Mouse (Mus musculus): ENCODE data around the gene Nhsl2. TPM values are rescaled to one million over a fixed set of nuclear protein-coding genes. Genes with fewer than 3 reads are reported as not detected.

Nhsl2 gene
- polyA plus RNA-seq, 1 experiment from 2014 or later = 4.5 TPM

DNA sequence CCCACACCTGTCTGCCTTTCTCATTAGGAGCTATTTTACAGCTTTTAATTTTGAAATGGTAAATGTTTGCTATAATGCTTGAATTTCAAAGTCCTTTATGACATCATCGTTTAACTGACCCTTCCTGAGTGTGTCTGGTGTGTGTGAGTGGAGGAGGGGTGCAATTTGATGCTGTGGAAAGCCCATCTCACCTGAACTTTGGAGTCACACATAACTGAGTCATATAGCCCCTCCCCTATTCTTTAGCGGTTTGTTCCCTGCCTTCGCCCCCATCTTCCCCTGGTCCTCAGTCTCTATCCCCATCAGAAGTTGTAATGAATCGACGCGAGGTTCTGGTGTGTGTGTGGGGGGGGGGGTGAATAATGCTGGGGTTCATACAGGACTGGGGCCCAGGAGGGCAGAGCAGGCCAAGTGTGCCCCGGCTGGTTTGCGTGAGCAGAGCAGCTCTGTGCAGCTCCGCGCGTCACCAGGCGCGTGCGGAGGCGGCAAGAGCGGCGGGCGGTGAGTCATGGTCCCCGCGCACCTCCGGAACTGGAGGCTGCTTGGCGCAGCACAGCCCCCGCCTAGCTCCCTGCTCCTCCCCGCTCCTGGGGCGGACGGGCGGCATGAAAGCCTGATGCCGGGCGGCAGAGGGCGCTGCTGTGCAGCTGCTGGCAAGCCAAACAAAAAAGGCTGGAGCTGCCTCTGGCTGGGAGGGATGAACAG is 104.8 kb downstream of the Nhsl2 start:
- Histone ChIP-seq H3K4me2 (ENCODE audit: low read depth, low read length) (peak overlapping the region; percentile 46), H3K36me3 (ENCODE audit: control insufficient read depth, insufficient read depth, low read length) (no peaks in the 10 kb centered on the region), H3K27ac (ENCODE audit: low read depth, low read length) (no peak overlapping the region), H3K9ac (replicated peaks; ENCODE audit: low read depth, low read length) (peak overlapping the region; percentile 44; the same call in 1 of the 2 replicates), H3K27me3 (ENCODE audit: control insufficient read depth, insufficient read depth, low read length) (no peaks in the 10 kb centered on the region), H3K4me3 (ENCODE audit: low read depth, low read length) (peak overlapping the region; percentile 26), H3K9me3 (ENCODE audit: control insufficient read depth, low read length) (no peaks in the 10 kb centered on the region), H3K4me1 (ENCODE audit: control insufficient read depth, insufficient read depth, low read length) (no peaks in the 10 kb centered on the region)
- ATAC-seq (ENCODE audit: low read depth) = peak; percentile 99
- WGBS = 12% methylated on average over 29 of the region's 30 CpGs

DNA sequence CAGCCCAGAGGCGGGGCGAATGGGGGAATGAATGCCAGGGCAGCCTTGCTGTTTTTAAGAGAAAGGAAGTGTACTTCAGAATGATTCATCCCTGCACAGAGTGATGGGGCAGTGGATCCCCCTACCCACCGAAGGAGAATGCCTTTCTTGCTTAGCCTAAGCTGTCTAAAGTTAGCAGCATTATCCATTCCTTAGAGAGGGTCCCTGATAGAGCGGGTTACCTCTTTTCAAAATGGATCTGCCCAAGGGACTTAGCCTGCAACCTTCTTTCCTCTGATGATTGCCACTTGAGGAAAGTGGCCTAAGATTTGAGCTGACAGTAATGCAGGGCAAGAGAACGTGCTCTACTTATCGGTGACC is 105.3 kb downstream of the Nhsl2 start:
- H3K4me3 ChIP-seq (ENCODE audit: low read depth, low read length) = no peak overlapping the region
- 46% methylated on average over 6 of the region's 6 CpGs for WGBS
- no peaks in the 10 kb centered on the region for H3K4me1 ChIP-seq (ENCODE audit: control insufficient read depth, insufficient read depth, low read length)
- no peak overlapping the region for H3K9ac ChIP-seq (replicated peaks; ENCODE audit: low read depth, low read length)
- no peak overlapping the region for H3K4me2 ChIP-seq (ENCODE audit: low read depth, low read length)
- H3K27me3 ChIP-seq (ENCODE audit: control insufficient read depth, insufficient read depth, low read length) = no peaks in the 10 kb centered on the region
- no peaks in the 10 kb centered on the region for H3K36me3 ChIP-seq (ENCODE audit: control insufficient read depth, insufficient read depth, low read length)
- H3K27ac ChIP-seq (ENCODE audit: low read depth, low read length) = no peak overlapping the region
- no peak for ATAC-seq (ENCODE audit: low read depth)
- no peaks in the 10 kb centered on the region for H3K9me3 ChIP-seq (ENCODE audit: control insufficient read depth, low read length)

DNA sequence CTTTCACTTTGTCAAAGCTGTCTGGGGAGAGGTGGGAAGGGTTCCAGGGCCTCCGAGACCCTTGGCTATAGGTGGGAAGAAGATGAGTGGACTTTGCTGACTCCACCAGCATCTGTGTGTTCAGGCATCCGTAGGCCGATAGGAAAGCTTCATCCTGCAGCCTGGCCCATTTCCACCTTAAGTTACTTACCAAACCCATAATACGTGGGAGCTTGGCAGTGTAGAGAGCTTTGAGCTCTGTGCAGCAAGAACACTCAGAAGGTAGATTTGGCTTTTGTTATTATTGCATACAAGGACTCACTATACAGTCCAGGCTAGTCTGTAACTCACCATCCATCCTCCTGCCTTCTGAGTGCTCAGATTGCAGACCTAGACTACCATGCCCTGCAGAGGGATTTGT is 112.7 kb downstream of the Nhsl2 start:
- 94% methylated on average over 4 of the region's 4 CpGs for WGBS
- ATAC-seq (ENCODE audit: low read depth) = no peak
- Histone ChIP-seq H3K27ac (ENCODE audit: low read depth, low read length) (no peak overlapping the region), H3K27me3 (ENCODE audit: control insufficient read depth, insufficient read depth, low read length) (no peaks in the 10 kb centered on the region), H3K36me3 (ENCODE audit: control insufficient read depth, insufficient read depth, low read length) (no peaks in the 10 kb centered on the region), H3K4me3 (ENCODE audit: low read depth, low read length) (no peak overlapping the region), H3K4me2 (ENCODE audit: low read depth, low read length) (no peak overlapping the region), H3K4me1 (ENCODE audit: control insufficient read depth, insufficient read depth, low read length) (no peaks in the 10 kb centered on the region), H3K9me3 (ENCODE audit: control insufficient read depth, low read length) (no peaks in the 10 kb centered on the region), H3K9ac (replicated peaks; ENCODE audit: low read depth, low read length) (no peak overlapping the region)

DNA sequence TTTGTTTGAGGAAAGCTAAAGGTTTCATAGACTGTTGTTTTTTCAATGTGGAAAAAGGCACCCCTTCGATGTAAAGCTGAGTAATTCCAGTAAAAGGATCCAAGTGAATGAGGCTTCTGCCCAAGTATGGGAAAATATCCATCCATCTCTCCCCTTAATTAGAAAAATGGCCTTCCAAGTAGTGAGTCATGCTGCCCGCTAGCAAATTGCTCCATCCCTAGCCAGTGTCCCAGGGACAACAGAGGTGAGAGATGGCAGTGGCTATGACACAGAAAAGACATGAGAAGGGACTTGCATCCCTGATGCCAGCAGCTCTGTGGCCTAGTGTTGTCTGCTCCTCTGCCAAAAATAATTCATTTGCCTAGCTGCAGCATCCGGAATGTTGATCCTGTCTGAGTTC is 114.5 kb downstream of the Nhsl2 start:
- Histone ChIP-seq H3K9ac (replicated peaks; ENCODE audit: low read depth, low read length) (no peak overlapping the region), H3K27ac (ENCODE audit: low read depth, low read length) (no peak overlapping the region)
- no peak for ATAC-seq (ENCODE audit: low read depth)

DNA sequence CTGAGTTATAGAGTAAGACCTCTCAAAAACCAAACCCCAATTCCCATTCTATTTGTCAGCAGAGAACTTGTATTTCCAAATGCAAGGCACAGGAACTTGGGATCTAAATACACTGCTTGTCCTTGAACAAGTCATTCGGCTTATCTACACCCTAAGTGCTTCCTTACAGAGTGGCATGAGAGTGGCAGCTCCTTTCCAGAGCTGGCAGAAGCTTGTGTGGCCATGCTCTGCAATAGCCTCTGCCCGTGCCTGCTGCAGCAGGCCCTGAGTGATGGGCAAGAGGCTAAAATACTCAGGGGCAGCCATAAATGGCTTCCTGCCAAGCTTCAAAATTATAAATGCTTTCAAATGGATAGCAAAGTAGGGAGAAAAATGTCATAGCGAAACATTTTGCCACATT is 123.8 kb downstream of the Nhsl2 start:
- WGBS = 79% methylated on average over 3 of the region's 3 CpGs
- no peak overlapping the region for H3K4me3 ChIP-seq (ENCODE audit: low read depth, low read length)
- no peak overlapping the region for H3K4me2 ChIP-seq (ENCODE audit: low read depth, low read length)
- H3K27ac ChIP-seq (ENCODE audit: low read depth, low read length) = no peak overlapping the region
- H3K27me3 ChIP-seq (ENCODE audit: control insufficient read depth, insufficient read depth, low read length) = no peaks in the 10 kb centered on the region
- H3K36me3 ChIP-seq (ENCODE audit: control insufficient read depth, insufficient read depth, low read length) = no peaks in the 10 kb centered on the region
- no peak for ATAC-seq (ENCODE audit: low read depth)
- H3K9ac ChIP-seq (replicated peaks; ENCODE audit: low read depth, low read length) = no peak overlapping the region
- no peaks in the 10 kb centered on the region for H3K9me3 ChIP-seq (ENCODE audit: control insufficient read depth, low read length)
- H3K4me1 ChIP-seq (ENCODE audit: control insufficient read depth, insufficient read depth, low read length) = no peaks in the 10 kb centered on the region

More for the DNA sequence above, 114.5 kb downstream of the Nhsl2 start:
- H3K9me3 ChIP-seq (ENCODE audit: control insufficient read depth, low read length) = no peaks in the 10 kb centered on the region
- no peaks in the 10 kb centered on the region for H3K4me1 ChIP-seq (ENCODE audit: control insufficient read depth, insufficient read depth, low read length)
- 79% methylated on average over 3 of the region's 3 CpGs for WGBS
- H3K36me3 ChIP-seq (ENCODE audit: control insufficient read depth, insufficient read depth, low read length) = no peaks in the 10 kb centered on the region
- H3K27me3 ChIP-seq (ENCODE audit: control insufficient read depth, insufficient read depth, low read length) = no peaks in the 10 kb centered on the region
- H3K4me2 ChIP-seq (ENCODE audit: low read depth, low read length) = no peak overlapping the region
- no peak overlapping the region for H3K4me3 ChIP-seq (ENCODE audit: low read depth, low read length)

DNA sequence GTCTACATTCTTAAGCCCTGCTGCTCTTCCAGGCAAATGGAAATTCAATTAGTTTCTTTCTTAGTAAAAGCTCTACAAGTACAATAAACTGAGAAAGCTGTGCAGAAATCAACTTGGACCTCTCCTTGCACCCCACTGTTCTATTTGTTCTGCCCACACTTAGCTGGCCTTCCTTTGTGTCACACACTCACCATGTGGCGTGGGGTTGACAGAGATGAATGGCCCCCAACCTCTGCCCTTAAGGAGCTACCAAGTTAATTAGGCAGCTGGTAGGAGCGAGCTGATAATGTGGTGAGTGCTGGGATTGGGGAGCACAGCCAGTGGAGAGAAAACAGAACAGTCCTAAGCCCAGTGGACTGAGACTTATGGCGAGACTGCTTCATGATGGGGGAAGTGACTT is 127.7 kb downstream of the Nhsl2 start:
- Histone ChIP-seq H3K9ac (replicated peaks; ENCODE audit: low read depth, low read length) (no peak overlapping the region), H3K4me2 (ENCODE audit: low read depth, low read length) (no peak overlapping the region), H3K4me3 (ENCODE audit: low read depth, low read length) (no peak overlapping the region), H3K27me3 (ENCODE audit: control insufficient read depth, insufficient read depth, low read length) (no peaks in the 10 kb centered on the region), H3K4me1 (ENCODE audit: control insufficient read depth, insufficient read depth, low read length) (no peaks in the 10 kb centered on the region), H3K36me3 (ENCODE audit: control insufficient read depth, insufficient read depth, low read length) (no peaks in the 10 kb centered on the region), H3K9me3 (ENCODE audit: control insufficient read depth, low read length) (no peaks in the 10 kb centered on the region), H3K27ac (ENCODE audit: low read depth, low read length) (no peak overlapping the region)
- no peak for ATAC-seq (ENCODE audit: low read depth)
- 23% methylated on average over 3 of the region's 3 CpGs for WGBS

DNA sequence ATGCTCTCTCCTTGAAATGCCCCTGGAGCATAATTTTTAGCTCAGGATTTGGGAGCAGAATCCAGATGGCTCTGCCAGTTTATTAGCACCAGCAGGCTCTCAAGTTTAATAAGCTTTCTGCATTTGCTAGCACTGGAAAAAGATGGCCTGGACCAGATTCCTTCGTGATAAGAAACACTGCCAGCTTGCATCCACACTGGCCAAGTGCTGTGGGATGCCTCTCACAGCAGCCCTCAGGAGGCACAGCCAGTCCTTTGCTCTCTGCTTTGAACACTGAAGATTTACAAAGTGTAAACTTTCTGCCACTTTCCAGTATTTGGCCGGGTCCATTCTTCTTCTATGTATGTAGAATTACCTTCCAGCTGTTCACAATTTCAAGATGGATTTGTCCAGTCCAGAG is 129.7 kb downstream of the Nhsl2 start:
- ATAC-seq (ENCODE audit: low read depth) = no peak
- no peak overlapping the region for H3K4me2 ChIP-seq (ENCODE audit: low read depth, low read length)
- H3K27ac ChIP-seq (ENCODE audit: low read depth, low read length) = no peak overlapping the region

DNA sequence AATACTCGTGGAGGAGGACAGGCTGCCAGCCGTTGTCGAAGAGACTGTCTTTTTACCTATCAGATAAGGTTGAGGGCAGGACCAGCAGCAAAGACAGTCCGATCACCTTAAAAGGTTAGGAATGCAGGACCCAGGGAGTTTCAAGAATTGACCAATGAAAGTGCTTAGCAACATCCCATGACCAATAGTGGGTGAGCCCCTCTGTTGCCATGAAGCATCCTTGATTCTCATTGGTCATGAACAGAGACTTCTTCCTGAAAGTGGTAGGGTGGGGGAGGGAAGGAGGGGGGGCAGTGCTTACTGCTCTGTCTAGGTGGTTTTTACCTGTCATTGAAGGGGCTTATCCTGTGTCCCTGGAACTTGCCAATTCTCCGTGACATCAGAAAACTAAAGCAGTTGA is 130.1 kb downstream of the Nhsl2 start:
- no peaks in the 10 kb centered on the region for H3K27me3 ChIP-seq (ENCODE audit: control insufficient read depth, insufficient read depth, low read length)
- H3K4me3 ChIP-seq (ENCODE audit: low read depth, low read length) = no peak overlapping the region
- ATAC-seq (ENCODE audit: low read depth) = peak; percentile 88
- H3K4me1 ChIP-seq (ENCODE audit: control insufficient read depth, insufficient read depth, low read length) = no peaks in the 10 kb centered on the region
- H3K27ac ChIP-seq (ENCODE audit: low read depth, low read length) = no peak overlapping the region
- H3K9ac ChIP-seq (replicated peaks; ENCODE audit: low read depth, low read length) = no peak overlapping the region
- H3K36me3 ChIP-seq (ENCODE audit: control insufficient read depth, insufficient read depth, low read length) = no peaks in the 10 kb centered on the region
- H3K9me3 ChIP-seq (ENCODE audit: control insufficient read depth, low read length) = no peaks in the 10 kb centered on the region
- H3K4me2 ChIP-seq (ENCODE audit: low read depth, low read length) = no peak overlapping the region
- WGBS = 41% methylated on average over 5 of the region's 5 CpGs

More for the DNA sequence above, 129.7 kb downstream of the Nhsl2 start:
- H3K4me1 ChIP-seq (ENCODE audit: control insufficient read depth, insufficient read depth, low read length) = no peaks in the 10 kb centered on the region
- H3K9ac ChIP-seq (replicated peaks; ENCODE audit: low read depth, low read length) = no peak overlapping the region
- WGBS = 35% methylated on average over 2 of the region's 2 CpGs
- H3K4me3 ChIP-seq (ENCODE audit: low read depth, low read length) = no peak overlapping the region
- H3K27me3 ChIP-seq (ENCODE audit: control insufficient read depth, insufficient read depth, low read length) = no peaks in the 10 kb centered on the region
- no peaks in the 10 kb centered on the region for H3K9me3 ChIP-seq (ENCODE audit: control insufficient read depth, low read length)
- H3K36me3 ChIP-seq (ENCODE audit: control insufficient read depth, insufficient read depth, low read length) = no peaks in the 10 kb centered on the region

DNA sequence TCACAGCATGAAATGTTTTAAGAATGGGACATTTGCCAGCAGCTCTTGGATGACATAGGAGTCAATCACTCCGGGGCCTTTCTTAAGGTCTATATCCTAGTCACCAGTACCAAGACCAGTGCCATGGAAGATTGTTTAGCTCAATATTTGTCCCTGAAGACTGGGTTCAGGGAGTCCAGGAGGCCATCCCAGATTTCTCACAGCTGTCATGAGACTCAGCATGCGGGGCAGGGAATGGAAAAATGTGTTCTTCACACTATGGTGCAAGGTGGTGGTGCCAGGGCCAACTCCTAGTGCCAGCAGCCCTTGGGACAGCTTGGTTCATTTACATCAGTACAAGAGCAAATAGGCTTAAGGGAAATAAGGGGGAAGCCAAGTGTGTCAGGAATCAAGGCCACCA is 131.4 kb downstream of the Nhsl2 start:
- Histone ChIP-seq H3K27ac (ENCODE audit: low read depth, low read length) (no peak overlapping the region), H3K4me1 (ENCODE audit: control insufficient read depth, insufficient read depth, low read length) (no peaks in the 10 kb centered on the region), H3K4me2 (ENCODE audit: low read depth, low read length) (no peak overlapping the region), H3K9ac (replicated peaks; ENCODE audit: low read depth, low read length) (no peak overlapping the region), H3K9me3 (ENCODE audit: control insufficient read depth, low read length) (no peaks in the 10 kb centered on the region), H3K4me3 (ENCODE audit: low read depth, low read length) (no peak overlapping the region), H3K27me3 (ENCODE audit: control insufficient read depth, insufficient read depth, low read length) (no peaks in the 10 kb centered on the region), H3K36me3 (ENCODE audit: control insufficient read depth, insufficient read depth, low read length) (no peaks in the 10 kb centered on the region)
- ATAC-seq (ENCODE audit: low read depth) = no peak
- 86% methylated on average over 2 of the region's 2 CpGs for WGBS

All from neural tube, embryonic 14.5 days (tissue).